Mouse (Mus musculus): ENCODE results near the gene Ddx24. TPM values are rescaled to one million over a fixed set of nuclear protein-coding genes. Genes with fewer than 3 reads are reported as not detected.

Gene Ddx24
- total and polyA plus RNA-seq, 3 experiments = 76.2 to 125 (median 83.0) TPM

DNA sequence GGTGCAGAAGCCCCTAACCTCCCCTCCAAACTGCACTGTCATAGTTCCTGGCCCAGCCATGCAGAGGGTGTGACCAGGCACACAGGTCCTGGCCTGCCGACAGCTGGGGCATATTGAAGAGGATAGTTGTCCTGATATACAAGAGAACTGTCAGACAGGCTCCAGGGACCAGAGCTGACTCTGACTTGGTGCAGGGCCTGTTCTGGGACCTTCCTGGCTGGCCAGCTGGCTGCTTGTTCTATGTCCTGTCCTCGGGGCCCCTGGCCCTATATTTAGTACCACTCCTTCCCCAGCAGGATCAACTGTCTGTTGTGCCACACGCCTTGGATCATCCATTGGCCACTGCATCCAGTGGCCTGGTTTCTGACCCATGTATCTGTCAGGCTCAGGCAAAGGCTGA lies 63.3 kb downstream of the Ddx24 start:
- H3K27me3 ChIP-seq (replicated peaks) = peaks cover 3% of the 10 kb centered on the region
- TF ChIP-seq TBP (conservative IDR thresholded peaks at IDR 0.05; ENCODE audit: low read depth, low read length) (no peak), ZKSCAN1 (IDR thresholded peaks at IDR 0.05; ENCODE audit: borderline replicate concordance, low read depth, low read length) (no peak), SMC3 (IDR thresholded peaks at IDR 0.05; ENCODE audit: low read depth, low read length) (no peak), EP300 (IDR thresholded peaks at IDR 0.05; ENCODE audit: low read length) (no peak), MEF2A (IDR thresholded peaks at IDR 0.05; ENCODE audit: borderline replicate concordance, low read depth, low read length) (no peak), ETS1 (conservative IDR thresholded peaks at IDR 0.05; ENCODE audit: low read depth, low read length) (no peak), SIN3A (IDR thresholded peaks at IDR 0.05; ENCODE audit: low read length) (no peak), PAX5 (IDR thresholded peaks at IDR 0.05; ENCODE audit: low read length) (no peak), NELFE (IDR thresholded peaks at IDR 0.05; ENCODE audit: low read depth, low read length) (no peak)
- H3K9me3 ChIP-seq (replicated peaks; ENCODE audit: low read length) = no peaks in the 10 kb centered on the region
- DNase-seq (ENCODE audit: extremely low read depth) = no peak
- dilution Hi-C loops (cut with MboI; ENCODE audit: extremely low pct_ligation_motif_present, extremely low pct_unique_long_range_greater_than_20kb, low sequenced_read_pairs) (no loop called here), in situ Hi-C loops (cut with MboI; ENCODE audit: low pct_ligation_motif_present, low pct_unique_long_range_greater_than_20kb, low sequenced_read_pairs) (loop anchor here (5.0 kb wide), 1 partner anchor 35 kb away; no protein-coding TSS in a partner anchor)
- H3K4me1 ChIP-seq (ENCODE audit: control insufficient read depth in 1 of 2, insufficient read depth in 2 of 2) = peaks cover 23 to 61% of the 10 kb centered on the region in 2 experiments
- H3K79me2 ChIP-seq (replicated peaks; ENCODE audit: control insufficient read depth, extremely low read depth, insufficient read depth, poor library complexity, severe bottlenecking) = no peaks in the 10 kb centered on the region
- H3K36me3 ChIP-seq (replicated peaks in 1 of 2; ENCODE audit: control insufficient read depth in 1 of 2, insufficient read depth in 1 of 2, low read length in 1 of 2) = no peaks in the 10 kb centered on the region
- H3K4me3 ChIP-seq (replicated peaks in 1 of 3; ENCODE audit: low read depth in 2 of 3, low read length in 2 of 3, poor library complexity in 1 of 3) = no peak overlapping the region
- no peak overlapping the region for H3K9ac ChIP-seq (ENCODE audit: insufficient read depth, low read depth)
- H3K4me2 ChIP-seq (ENCODE audit: insufficient read depth, low read depth, poor library complexity, severe bottlenecking) = no peak overlapping the region
- no peak overlapping the region for H3K27ac ChIP-seq (ENCODE audit: insufficient read depth, low read depth)

- Histone ChIP-seq H3K36me3 (replicated peaks in 1 of 2; ENCODE audit: control insufficient read depth in 1 of 2, insufficient read depth in 1 of 2, low read length in 1 of 2) (no peaks in the 10 kb centered on the region), H3K9ac (ENCODE audit: insufficient read depth, low read depth) (no peak overlapping the region), H3K79me2 (replicated peaks; ENCODE audit: control insufficient read depth, extremely low read depth, insufficient read depth, poor library complexity, severe bottlenecking) (no peaks in the 10 kb centered on the region), H3K27me3 (replicated peaks) (peaks cover 3% of the 10 kb centered on the region), H3K4me1 (ENCODE audit: control insufficient read depth in 1 of 2, insufficient read depth in 2 of 2) (peaks cover 23 to 61% of the 10 kb centered on the region in 2 experiments), H3K4me3 (replicated peaks in 1 of 3; ENCODE audit: low read depth in 2 of 3, low read length in 2 of 3, poor library complexity in 1 of 3) (no peak overlapping the region), H3K27ac (ENCODE audit: insufficient read depth, low read depth) (no peak overlapping the region), H3K9me3 (replicated peaks; ENCODE audit: low read length) (peaks cover 4% of the 10 kb centered on the region), H3K4me2 (ENCODE audit: insufficient read depth, low read depth, poor library complexity, severe bottlenecking) (no peak overlapping the region)
- TF ChIP-seq JUN (IDR thresholded peaks at IDR 0.05; ENCODE audit: insufficient read depth, low read depth, low read length) (no peak), SIN3A (IDR thresholded peaks at IDR 0.05; ENCODE audit: low read length) (no peak), RAD21 (IDR thresholded peaks at IDR 0.05; ENCODE audit: low read depth, low read length) (no peak), EP300 (IDR thresholded peaks at IDR 0.05; ENCODE audit: low read length) (no peak), KAT2A (IDR thresholded peaks at IDR 0.05; ENCODE audit: insufficient replicate concordance, low read length) (no peak), ETS1 (conservative IDR thresholded peaks at IDR 0.05; ENCODE audit: low read depth, low read length) (no peak), MAX (IDR thresholded peaks at IDR 0.05; ENCODE audit: low read length) (0 out of 2 replicates have a peak, but pooled peaks have one; percentile 13), E2F4 (IDR thresholded peaks at IDR 0.05; ENCODE audit: insufficient replicate concordance, low read depth, low read length) (no peak), BHLHE40 (IDR thresholded peaks at IDR 0.05; ENCODE audit: low read depth, low read length) (peak; percentile 46), ZC3H11A (IDR thresholded peaks at IDR 0.05; ENCODE audit: low read depth, low read length) (no peak), USF2 (conservative IDR thresholded peaks at IDR 0.05; ENCODE audit: low read depth, low read length) (no peak; the same call in 1 of the 2 replicates)
- no peak for DNase-seq (ENCODE audit: extremely low read depth)
- in situ Hi-C loops (cut with MboI; ENCODE audit: low pct_ligation_motif_present, low pct_unique_long_range_greater_than_20kb, low sequenced_read_pairs) = loop anchor here (5.0 kb wide), 1 partner anchor 34 kb away; no protein-coding TSS in a partner anchor
- dilution Hi-C loops (cut with MboI; ENCODE audit: extremely low pct_ligation_motif_present, extremely low pct_unique_long_range_greater_than_20kb, low sequenced_read_pairs) = no loop called here
Observed at GRCm38 (mm10) chr12:103361539-103362307, 63.9 kb downstream of the Ddx24 start.
